Mouse (Mus musculus) stomach, embryonic 14.5 days (tissue): ENCODE measurements at regions not wholly inside any gene's neighbourhood (a gene's known extent, or its start where the extent isn't known, plus 50 kb on each side); places are given as distances from the start of the nearest gene placed in this dataset.

Experiments
- ATAC-seq: fragments of 200-750 bp; cut with Nextera tagmentation; 2 replicates; pipeline ENCODE4 v1.8.0; 2017; ENCODE audit warnings: low read depth, moderate TSS enrichment; ENCODE audit not compliant: insufficient number of reproducible peaks, insufficient read depth, low FRiP score
- H3K27ac ChIP-seq: fragments of 300-500 bp; sonication (generic); 2 replicates; pipeline ENCODE4 v1.5.1; 2014; ENCODE audit warnings: mild to moderate bottlenecking, low read length, moderate library complexity, mixed read lengths
- H3K27me3 ChIP-seq: fragments of 300-500 bp; sonication (generic); 2 replicates; pipeline ENCODE4 v1.6.1; 2014; ENCODE audit warnings: low read length, control low read depth, mixed read lengths; ENCODE audit not compliant: control insufficient read depth, insufficient read depth
- H3K36me3 ChIP-seq: fragments of 300-500 bp; sonication (generic); 2 replicates; pipeline ENCODE4 v1.6.1; 2014; ENCODE audit warnings: mild to moderate bottlenecking, control low read depth, low read length, moderate library complexity, mixed read lengths; ENCODE audit not compliant: control insufficient read depth, insufficient read depth
- H3K4me1 ChIP-seq: fragments of 300-500 bp; sonication (generic); 2 replicates; pipeline ENCODE4 v1.6.1; 2014; ENCODE audit warnings: low read length, control low read depth, mixed read lengths; ENCODE audit not compliant: control insufficient read depth, insufficient read depth
- H3K4me2 ChIP-seq: fragments of 300-500 bp; sonication (generic); replicated peaks from 2 replicates; pipeline ENCODE4 v1.6.1; 2014; ENCODE audit warnings: low read depth, low read length, control low read depth
- H3K4me3 ChIP-seq: fragments of 300-500 bp; sonication (generic); 2 replicates; pipeline ENCODE4 v1.5.1; 2014; ENCODE audit warnings: low read depth, low read length, control low read depth
- H3K9ac ChIP-seq: fragments of 300-500 bp; sonication (generic); replicated peaks from 2 replicates; pipeline ENCODE4 v1.6.1; 2014; ENCODE audit warnings: low read depth, mild to moderate bottlenecking, control low read depth, low read length, moderate library complexity, mixed read lengths
- H3K9me3 ChIP-seq: fragments of 300-500 bp; sonication (generic); 2 replicates; pipeline ENCODE4 v1.6.1; 2016; ENCODE audit warnings: low read depth, low read length, control low read depth; ENCODE audit not compliant: control insufficient read depth
- WGBS: fragments of 180-500 bp; shearing (Covaris S2); extraction: QIAGEN DNeasy Blood & Tissue Kit; methylation state at CpG from one replicate; pipeline ENCODE4 v1.1.7; 2014; 5-methylcytosine and 5-hydroxymethylcytosine counted together

DNA sequence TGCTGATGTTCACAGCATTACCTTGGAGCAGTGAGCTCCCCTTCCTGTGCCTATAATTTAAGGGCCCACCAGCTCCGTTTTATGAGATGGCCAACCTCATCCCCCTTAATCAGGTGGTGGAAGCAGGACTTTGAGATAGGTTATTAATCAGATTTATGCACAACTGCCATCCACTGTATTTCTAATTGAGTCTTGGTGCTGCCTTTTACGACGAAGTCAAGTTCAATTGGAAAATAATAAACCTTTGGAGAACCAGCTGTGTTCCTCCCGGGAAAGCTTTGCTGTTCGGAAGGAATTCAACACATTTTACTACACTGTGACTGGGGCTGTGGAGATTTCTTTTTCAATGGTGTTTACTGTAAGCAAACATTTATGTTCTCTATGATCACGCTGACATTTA, 71.5 kb upstream of the Btg1 start:
- no peak overlapping the region for H3K4me3 ChIP-seq
- no peaks in the 10 kb centered on the region for H3K9me3 ChIP-seq
- H3K36me3 ChIP-seq, result no peaks in the 10 kb centered on the region
- ATAC-seq, result no peak
- H3K9ac ChIP-seq, result no peak overlapping the region
- peaks cover 3% of the 10 kb centered on the region; the same call in 1 of the 2 replicates for H3K4me1 ChIP-seq
- H3K27ac ChIP-seq, result no peak overlapping the region
- H3K27me3 ChIP-seq, result no peaks in the 10 kb centered on the region
- no peak overlapping the region for H3K4me2 ChIP-seq
- 48% methylated on average over 6 of the region's 6 CpGs for WGBS

GRCm38 (mm10) chr10:96545761-96546388, 70.9 kb upstream of the Btg1 start:
- H3K27ac ChIP-seq, result no peak overlapping the region
- ATAC-seq, result no peak
- H3K9ac ChIP-seq, result no peak overlapping the region
- H3K4me3 ChIP-seq, result no peak overlapping the region
- H3K27me3 ChIP-seq, result no peaks in the 10 kb centered on the region
- no peaks in the 10 kb centered on the region for H3K9me3 ChIP-seq
- no peak overlapping the region for H3K4me2 ChIP-seq
- H3K4me1 ChIP-seq, result peaks cover 3% of the 10 kb centered on the region; the same call in 1 of the 2 replicates
- H3K36me3 ChIP-seq, result no peaks in the 10 kb centered on the region
- WGBS, result 56% methylated on average over 2 of the region's 2 CpGs

DNA sequence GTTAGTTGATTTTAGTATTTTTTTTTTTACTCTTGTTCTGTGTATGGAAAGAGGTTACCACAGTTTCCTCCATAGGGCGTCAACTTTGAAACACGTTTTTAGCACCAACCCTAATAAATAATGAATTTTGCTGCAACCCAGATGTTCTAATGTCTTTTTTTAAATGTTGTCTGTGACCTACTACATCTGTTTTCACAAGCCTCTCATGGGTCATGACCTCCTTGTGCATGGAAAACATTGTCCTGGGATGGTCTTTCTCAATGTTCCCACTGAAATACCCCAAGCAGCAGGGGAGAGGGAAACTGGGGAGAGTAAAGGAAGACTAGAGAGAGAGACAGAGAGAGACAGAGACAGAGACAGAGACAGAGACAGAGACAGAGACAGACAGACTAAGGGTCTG, 67.2 kb upstream of the Btg1 start:
- 54% methylated on average over 2 of the region's 2 CpGs for WGBS
- Histone ChIP-seq H3K4me1 (peaks cover 3% of the 10 kb centered on the region; the same call in 1 of the 2 replicates), H3K9ac (no peak overlapping the region), H3K36me3 (no peaks in the 10 kb centered on the region), H3K27ac (no peak overlapping the region), H3K27me3 (no peaks in the 10 kb centered on the region), H3K9me3 (no peaks in the 10 kb centered on the region), H3K4me3 (no peak overlapping the region), H3K4me2 (no peak overlapping the region)
- ATAC-seq, result no peak

- Histone ChIP-seq H3K27me3 (no peaks in the 10 kb centered on the region), H3K4me3 (no peak overlapping the region), H3K4me1 (peaks cover 3% of the 10 kb centered on the region; the same call in 1 of the 2 replicates), H3K4me2 (no peak overlapping the region), H3K27ac (no peak overlapping the region), H3K9ac (no peak overlapping the region), H3K36me3 (no peaks in the 10 kb centered on the region), H3K9me3 (no peaks in the 10 kb centered on the region)
- ATAC-seq, result no peak
- WGBS, result 80% methylated on average over 4 of the region's 4 CpGs
Measured at GRCm38 (mm10) chr10:96550266-96550665, 66.5 kb upstream of the Btg1 start.

GRCm38 (mm10) chr10:96557336-96557735, 59.5 kb upstream of the Btg1 start:
- no peak overlapping the region for H3K4me2 ChIP-seq
- ATAC-seq, result no peak
- WGBS, result 62% methylated on average over 2 of the region's 2 CpGs
- no peaks in the 10 kb centered on the region for H3K36me3 ChIP-seq
- no peaks in the 10 kb centered on the region for H3K9me3 ChIP-seq
- no peaks in the 10 kb centered on the region for H3K4me1 ChIP-seq
- no peaks in the 10 kb centered on the region for H3K27me3 ChIP-seq
- H3K9ac ChIP-seq, result no peak overlapping the region
- no peak overlapping the region for H3K27ac ChIP-seq
- H3K4me3 ChIP-seq, result no peak overlapping the region

GRCm38 (mm10) chr10:96565343-96565742, 51.5 kb upstream of the Btg1 start:
- Histone ChIP-seq H3K27me3 (no peaks in the 10 kb centered on the region), H3K4me2 (no peak overlapping the region), H3K4me3 (no peak overlapping the region), H3K27ac (no peak overlapping the region), H3K9ac (no peak overlapping the region), H3K4me1 (no peaks in the 10 kb centered on the region), H3K9me3 (no peaks in the 10 kb centered on the region; the same call in 1 of the 2 replicates), H3K36me3 (no peaks in the 10 kb centered on the region)
- ATAC-seq, result no peak
